Mouse (Mus musculus): ENCODE data around the gene Ncoa3.

DNA sequence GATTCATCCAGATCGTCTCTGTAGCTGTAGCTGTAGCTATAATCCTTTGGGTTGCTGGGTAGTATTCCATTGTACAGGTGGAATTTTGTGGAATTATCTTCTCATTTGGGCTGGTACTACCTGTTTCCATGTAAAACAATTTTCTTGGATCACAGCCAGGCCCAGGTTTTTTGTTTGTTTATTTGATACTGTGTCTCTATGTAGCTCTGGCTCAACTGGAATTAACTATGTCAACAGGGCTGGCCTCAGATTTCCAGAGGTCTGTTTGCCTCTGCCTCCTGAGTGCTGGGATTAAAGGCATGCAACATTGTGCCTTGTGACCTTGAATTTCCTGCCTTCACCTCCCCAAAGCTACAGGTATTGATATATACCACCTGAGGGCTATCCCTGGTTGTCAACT lies 18.1 kb upstream of the Ncoa3 start:
- TF ChIP-seq POLR2A (IDR thresholded peaks at IDR 0.05; ENCODE audit: extremely low read depth, insufficient read depth, low read length) (no peak), CTCF (IDR thresholded peaks at IDR 0.05; ENCODE audit: low read depth, low read length) (no peak)

All from liver, adult 2 months (tissue).